8 mouse cellular contexts compared by ENCODE assay signal in genomic region chr3:131105940-131106401, GRCm38 (mm10). TPM values are rescaled to one million over a fixed set of nuclear protein-coding genes. Genes with fewer than 3 reads are reported as not detected.
DNase-seq lines count a peak whose midpoint lies in the region; TF ChIP-seq lines count a peak whose summit lies in the region.

No protein-coding gene starts in this region.

- no peaks in the 10 kb centered on the region for H3K36me3 ChIP-seq in testis, adult 2 months (ENCODE audit: control insufficient read depth, insufficient read depth, low read length)

- H3K4me3 ChIP-seq in left cerebral cortex, adult 2 months = peak overlapping the region; percentile 31
- peak overlapping the region; percentile 74 for H3K4me3 ChIP-seq in testis, adult 2 months (ENCODE audit: control insufficient read depth, low read depth, low read length)

- intact Hi-C loops in left cerebral cortex, adult 2 months (cut with DNase I) = loop anchor here (5.0 kb wide), 1 partner anchor 1889 kb away; no protein-coding TSS in a partner anchor
- intact Hi-C loops in left cerebral cortex, postnatal 4 days (cut with DNase I) = no loop called here

- TF ChIP-seq CTCF in left cerebral cortex, adult 2 months (IDR thresholded peaks at IDR 0.05) = no peak
- TF ChIP-seq CTCF in testis, adult 2 months (IDR thresholded peaks at IDR 0.05; ENCODE audit: control insufficient read depth, insufficient read depth, insufficient replicate concordance, low read depth, low read length) = no peak

- peak overlapping the region; percentile 59 for H3K27ac ChIP-seq in left cerebral cortex, adult 2 months
- H3K27ac ChIP-seq in testis, adult 2 months (ENCODE audit: control insufficient read depth, insufficient read depth, low read depth, low read length) = no peak overlapping the region

- H3K27me3 ChIP-seq in testis, adult 2 months (ENCODE audit: control insufficient read depth, insufficient read depth, low read length) = peaks cover 2% of the 10 kb centered on the region

- TF ChIP-seq POLR2A in testis, adult 2 months (IDR thresholded peaks at IDR 0.05; ENCODE audit: control insufficient read depth, low read depth, low read length) = no peak

- peak in 1 of 2 experiments; percentile 26 for DNase-seq in left cerebral cortex, adult 2 months (ENCODE audit: extremely low spot score in 1 of 2, low spot score in 2 of 2)
- DNase-seq in left cerebral cortex, postnatal 4 days = no peak
- peak; percentile 74 for DNase-seq in adrenal gland, postnatal 25 days
- DNase-seq in forelimb bud, embryonic 11.5 days (ENCODE audit: low read depth, low spot score) = peak; percentile 81
- DNase-seq in kidney, postnatal 10 days = peak; percentile 67
- DNase-seq in mesoderm, embryonic 11.5 days (ENCODE audit: low read depth, low spot score) = peak; percentile 84
- no peak for DNase-seq in gastrocnemius, adult 8-10 months (ENCODE audit: low spot score in 2 of 2)

- H3K4me1 ChIP-seq in testis, adult 2 months (ENCODE audit: control insufficient read depth, insufficient read depth, low read length) = peaks cover 25% of the 10 kb centered on the region

RNA-seq across cellular contexts. Expression of gene Lef1, which starts 4.3 kb away (rescaled TPM):
- total RNA-seq in left cerebral cortex, adult 2 months (2021) = 1 to 10 TPM; 5.5 to 7.9 TPM
- total RNA-seq in left cerebral cortex, postnatal 4 days (2021) = 1 to 10 TPM; 6.6 to 7.9 TPM
- 13.3 and 15.7 TPM in 2 replicates for total RNA-seq in adrenal gland, postnatal 25 days (2021)
- polyA plus RNA-seq in testis, adult 2 months (2012; rRNA removed) = 84.7 and 86.2 TPM in 2 replicates
- under 1 TPM in 2 of 4 experiments, not detected in 2; 0.07 to 0.16 TPM for total RNA-seq in gastrocnemius, adult 8-10 months (2022)

Comparison
In these comparisons a context has a peak if more than half of its experiments do, and no peak if none do; other contexts are left out.
1. DNase-seq: peak in adrenal gland, postnatal 25 days (single experiment), forelimb bud, embryonic 11.5 days (single experiment), kidney, postnatal 10 days (single experiment) and mesoderm, embryonic 11.5 days (single experiment); none in left cerebral cortex, postnatal 4 days (single experiment) and gastrocnemius, adult 8-10 months (0 of 2).
2. RNA of gene Lef1, which starts 4.3 kb away (total RNA-seq): 13.3 to 15.7 TPM in adrenal gland, postnatal 25 days, 5.5 to 7.9 TPM in left cerebral cortex, adult 2 months and 6.6 to 7.9 TPM in left cerebral cortex, postnatal 4 days; 0.07 to 0.16 TPM in gastrocnemius, adult 8-10 months; every median in the first group is over 4 times any median in the second.